Mouse (Mus musculus): Measurements from ENCODE around the gene Ptpn13. TPM values are rescaled to one million over a fixed set of nuclear protein-coding genes. Genes with fewer than 3 reads are reported as not detected.

The Ptpn13 gene
- polyA plus RNA-seq, 1 experiment from 2014 or later = 31.1 TPM

DNA sequence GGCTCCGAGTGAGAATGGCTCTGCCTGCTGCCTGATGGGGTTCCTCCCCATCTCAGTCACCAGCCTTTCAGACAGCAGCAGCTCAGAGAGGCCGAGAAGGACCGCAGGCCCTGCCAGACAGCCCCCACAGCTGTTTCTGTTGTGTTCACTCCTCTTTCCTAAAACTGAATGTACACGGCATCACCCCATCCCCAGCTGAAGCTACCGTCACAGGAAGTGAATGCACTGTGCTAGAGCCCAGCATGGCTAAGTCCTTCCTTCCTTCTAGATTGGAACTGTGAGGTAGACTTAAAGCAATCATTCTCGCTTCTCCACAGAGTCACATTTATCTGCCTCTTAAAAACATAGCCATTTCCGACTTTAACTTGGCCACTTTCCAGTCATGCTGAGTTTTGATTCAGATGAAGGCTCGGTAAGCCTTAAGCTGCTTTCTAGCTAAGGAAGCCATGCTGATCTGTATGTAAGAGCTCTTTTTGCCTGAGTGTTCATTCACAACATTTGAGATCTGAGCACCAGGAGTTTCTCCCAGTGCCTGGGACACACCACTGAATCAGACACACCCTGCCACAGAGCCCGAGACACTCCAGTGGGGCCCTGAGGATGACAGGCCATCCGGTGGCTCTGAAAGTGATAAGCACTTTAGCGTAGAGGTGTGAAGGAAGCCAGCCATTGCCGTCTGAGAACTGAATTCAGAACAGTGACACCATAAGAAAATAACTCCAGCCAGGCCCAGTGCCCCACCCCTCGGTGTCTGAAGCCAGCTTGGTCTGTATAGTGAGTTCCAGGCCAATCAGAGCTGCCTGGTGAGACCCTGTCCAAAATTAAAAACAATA is 170.6 kb downstream of the Ptpn13 start:
- no peak overlapping the region for H3K4me2 ChIP-seq (replicated peaks; ENCODE audit: low read depth, low read length)
- no peaks in the 10 kb centered on the region for H3K9me3 ChIP-seq (ENCODE audit: low read length)
- no peak for ATAC-seq (ENCODE audit: low FRiP score, low TSS enrichment)
- no peak overlapping the region for H3K4me3 ChIP-seq (ENCODE audit: low read length)
- H3K36me3 ChIP-seq (ENCODE audit: insufficient read depth, low read length) = peaks cover 29% of the 10 kb centered on the region
- 46% methylated on average over 13 of the region's 13 CpGs for WGBS
- no peak overlapping the region for H3K9ac ChIP-seq (replicated peaks; ENCODE audit: low read length)
- 0 out of 2 replicates have a peak overlapping the region, but pooled peaks have one; percentile 27 for H3K27ac ChIP-seq (ENCODE audit: low read length)
- H3K4me1 ChIP-seq (ENCODE audit: insufficient read depth, low read length) = no peaks in the 10 kb centered on the region
- no peaks in the 10 kb centered on the region for H3K27me3 ChIP-seq (ENCODE audit: insufficient read depth, low read length)

DNA sequence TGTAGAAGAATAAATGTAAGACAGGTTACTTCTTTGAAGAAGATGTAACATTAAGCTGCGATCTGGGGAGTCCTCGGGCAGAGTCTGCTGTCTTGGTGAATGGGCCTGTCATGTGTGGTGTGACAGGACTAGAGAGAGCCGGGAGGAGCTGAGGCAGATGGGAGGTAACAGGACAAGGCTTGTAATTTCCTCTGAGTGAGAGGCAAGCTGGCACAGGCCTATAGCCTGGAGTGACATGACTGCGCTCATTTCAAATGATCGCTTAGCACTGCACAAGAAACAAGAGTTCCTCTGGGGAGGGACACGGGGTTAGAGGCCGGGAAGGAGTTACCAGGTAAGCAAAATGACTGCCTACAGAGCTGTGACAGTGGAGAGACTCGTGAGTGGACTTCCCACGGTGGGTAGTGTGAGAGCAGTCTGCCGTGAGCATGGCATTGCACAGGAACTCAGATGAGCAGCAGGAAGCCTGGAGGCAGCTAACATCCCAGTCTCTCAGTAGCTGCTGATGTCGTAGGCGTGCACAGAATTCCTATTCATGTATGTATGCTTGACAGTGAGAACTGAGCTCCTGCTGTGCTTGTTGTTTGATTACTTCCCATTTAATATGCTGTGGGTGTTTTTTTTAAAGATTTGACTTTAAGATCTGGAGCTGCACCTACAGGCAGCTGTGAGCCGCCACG is 171.6 kb downstream of the Ptpn13 start:
- Histone ChIP-seq H3K4me3 (ENCODE audit: low read length) (no peak overlapping the region), H3K9ac (replicated peaks; ENCODE audit: low read length) (no peak overlapping the region), H3K27ac (ENCODE audit: low read length) (no peak overlapping the region), H3K36me3 (ENCODE audit: insufficient read depth, low read length) (peaks cover 24% of the 10 kb centered on the region), H3K4me1 (ENCODE audit: insufficient read depth, low read length) (no peaks in the 10 kb centered on the region), H3K27me3 (ENCODE audit: insufficient read depth, low read length) (no peaks in the 10 kb centered on the region), H3K4me2 (replicated peaks; ENCODE audit: low read depth, low read length) (no peak overlapping the region), H3K9me3 (ENCODE audit: low read length) (no peaks in the 10 kb centered on the region)
- WGBS = 73% methylated on average over 14 of the region's 14 CpGs
- ATAC-seq (ENCODE audit: low FRiP score, low TSS enrichment) = no peak

DNA sequence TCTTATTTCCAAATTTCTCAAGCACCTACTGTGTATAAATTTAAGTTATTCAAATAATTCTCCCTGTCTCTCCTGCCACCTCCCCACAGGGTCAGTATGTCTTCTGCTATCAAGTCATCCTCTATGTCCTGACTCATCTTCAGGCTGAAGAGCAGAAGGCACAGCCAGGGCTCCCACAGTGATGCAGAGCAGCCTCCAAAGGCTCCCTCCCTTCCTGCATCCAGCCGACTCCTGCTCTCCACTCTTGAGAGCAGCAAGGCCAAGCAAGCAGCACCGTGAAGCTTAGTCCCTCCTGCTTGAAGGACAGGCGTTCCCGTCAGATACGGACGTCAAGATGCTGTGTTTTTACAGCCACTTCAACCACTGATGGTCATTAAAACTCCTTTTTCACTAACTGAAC is 172.6 kb downstream of the Ptpn13 start:
- no peak overlapping the region for H3K4me2 ChIP-seq (replicated peaks; ENCODE audit: low read depth, low read length)
- H3K27me3 ChIP-seq (ENCODE audit: insufficient read depth, low read length) = no peaks in the 10 kb centered on the region
- peaks cover 19% of the 10 kb centered on the region for H3K36me3 ChIP-seq (ENCODE audit: insufficient read depth, low read length)
- no peak overlapping the region for H3K27ac ChIP-seq (ENCODE audit: low read length)
- WGBS = 53% methylated on average over 6 of the region's 6 CpGs
- no peak overlapping the region for H3K9ac ChIP-seq (replicated peaks; ENCODE audit: low read length)
- no peak for ATAC-seq (ENCODE audit: low FRiP score, low TSS enrichment)
- no peaks in the 10 kb centered on the region for H3K9me3 ChIP-seq (ENCODE audit: low read length)
- H3K4me1 ChIP-seq (ENCODE audit: insufficient read depth, low read length) = no peaks in the 10 kb centered on the region
- no peak overlapping the region for H3K4me3 ChIP-seq (ENCODE audit: low read length)

DNA sequence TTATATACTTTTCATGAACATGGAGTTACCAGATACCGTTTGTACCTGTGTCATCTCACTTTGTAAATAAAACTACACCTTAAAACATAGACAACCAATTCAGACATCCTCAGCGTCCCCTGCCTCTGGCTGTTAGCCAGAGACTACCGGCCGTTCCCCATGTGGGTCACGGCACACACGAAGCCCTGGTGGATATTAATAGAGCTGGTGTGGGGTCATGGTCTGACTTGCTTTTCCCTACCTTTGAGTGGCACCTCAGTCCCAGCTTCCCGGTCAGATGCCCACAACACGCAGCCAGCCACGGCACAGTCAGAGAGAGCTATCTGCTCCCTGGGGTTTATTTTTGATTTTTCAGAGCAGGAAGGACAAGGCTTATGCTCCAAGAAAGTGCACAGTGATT is 173.3 kb downstream of the Ptpn13 start:
- H3K4me1 ChIP-seq (ENCODE audit: insufficient read depth, low read length) = no peaks in the 10 kb centered on the region
- H3K9ac ChIP-seq (replicated peaks; ENCODE audit: low read length) = no peak overlapping the region
- H3K4me2 ChIP-seq (replicated peaks; ENCODE audit: low read depth, low read length) = no peak overlapping the region
- H3K9me3 ChIP-seq (ENCODE audit: low read length) = no peaks in the 10 kb centered on the region
- peaks cover 17% of the 10 kb centered on the region for H3K36me3 ChIP-seq (ENCODE audit: insufficient read depth, low read length)
- no peak overlapping the region for H3K27ac ChIP-seq (ENCODE audit: low read length)
- ATAC-seq (ENCODE audit: low FRiP score, low TSS enrichment) = no peak
- WGBS = 81% methylated on average over 9 of the region's 9 CpGs
- no peaks in the 10 kb centered on the region for H3K27me3 ChIP-seq (ENCODE audit: insufficient read depth, low read length)
- no peak overlapping the region for H3K4me3 ChIP-seq (ENCODE audit: low read length)

DNA sequence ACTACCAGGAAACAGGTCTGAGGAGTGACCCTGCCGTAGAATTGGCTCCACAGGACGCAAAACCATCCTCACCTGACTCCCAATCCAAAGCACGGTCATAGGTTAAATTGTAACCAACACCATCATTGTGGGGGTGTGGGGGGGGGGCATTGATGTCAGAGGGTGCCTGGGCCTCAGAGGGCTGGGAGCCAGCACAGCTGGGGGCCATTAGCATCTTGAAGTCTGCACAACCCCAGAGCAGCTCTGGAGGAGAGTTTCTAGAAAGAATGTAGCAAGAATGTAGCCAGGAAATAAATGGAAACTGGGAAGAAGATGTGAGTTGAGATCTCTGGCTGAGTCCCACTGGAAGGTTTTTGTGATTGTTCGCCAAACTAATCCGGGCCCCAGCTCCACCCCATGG is 173.9 kb downstream of the Ptpn13 start:
- Histone ChIP-seq H3K9me3 (ENCODE audit: low read length) (no peaks in the 10 kb centered on the region), H3K27me3 (ENCODE audit: insufficient read depth, low read length) (no peaks in the 10 kb centered on the region), H3K36me3 (ENCODE audit: insufficient read depth, low read length) (peaks cover 13% of the 10 kb centered on the region), H3K27ac (ENCODE audit: low read length) (no peak overlapping the region), H3K9ac (replicated peaks; ENCODE audit: low read length) (no peak overlapping the region), H3K4me3 (ENCODE audit: low read length) (no peak overlapping the region), H3K4me1 (ENCODE audit: insufficient read depth, low read length) (no peaks in the 10 kb centered on the region), H3K4me2 (replicated peaks; ENCODE audit: low read depth, low read length) (no peak overlapping the region)
- ATAC-seq (ENCODE audit: low FRiP score, low TSS enrichment) = no peak
- WGBS = 76% methylated on average over 5 of the region's 5 CpGs

DNA sequence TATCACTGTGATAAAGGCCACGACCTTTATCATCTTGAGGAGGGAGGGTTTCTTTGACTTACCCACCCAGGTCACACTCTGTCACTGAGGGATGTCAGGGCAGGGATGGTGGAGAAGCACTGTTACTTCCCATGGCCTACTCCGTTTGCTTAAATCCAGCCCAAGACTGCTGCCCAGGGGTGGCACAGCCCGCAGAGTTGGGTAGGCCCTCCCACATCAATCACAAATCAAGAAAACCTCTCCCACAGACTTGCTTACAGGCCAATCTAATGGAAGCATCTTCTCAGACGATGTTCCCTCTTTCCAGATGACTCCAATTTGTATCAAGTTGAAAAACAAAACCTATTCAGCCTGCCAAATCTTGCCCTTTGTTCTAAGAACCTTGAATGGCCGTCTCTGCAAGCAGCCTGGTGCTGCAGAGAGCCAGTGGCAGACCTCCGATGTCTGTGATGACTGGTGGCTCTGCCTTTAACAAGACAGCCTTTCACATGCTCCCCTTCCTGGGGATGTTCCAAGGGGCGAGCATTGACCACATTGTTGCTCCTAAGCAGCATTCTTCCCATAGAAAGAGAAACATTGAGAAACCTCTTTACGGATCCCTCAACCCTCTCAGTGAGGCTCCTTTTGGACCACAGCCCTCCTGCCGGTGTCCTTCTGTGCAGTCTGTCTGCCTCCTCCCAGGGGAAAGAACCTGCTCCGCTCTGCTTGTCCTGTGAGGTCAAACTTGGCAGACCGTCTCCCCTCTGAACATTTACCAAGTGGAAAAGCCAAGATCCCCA is 178.3 kb downstream of the Ptpn13 start:
- WGBS = 78% methylated on average over 11 of the region's 11 CpGs
- ATAC-seq (ENCODE audit: low FRiP score, low TSS enrichment) = no peak
- H3K36me3 ChIP-seq (ENCODE audit: insufficient read depth, low read length) = 0 out of 2 replicates have a peak, but pooled peaks cover 6% of the 10 kb centered on the region
- H3K9ac ChIP-seq (replicated peaks; ENCODE audit: low read length) = no peak overlapping the region
- no peak overlapping the region for H3K27ac ChIP-seq (ENCODE audit: low read length)
- no peaks in the 10 kb centered on the region for H3K27me3 ChIP-seq (ENCODE audit: insufficient read depth, low read length)
- no peak overlapping the region for H3K4me2 ChIP-seq (replicated peaks; ENCODE audit: low read depth, low read length)
- H3K9me3 ChIP-seq (ENCODE audit: low read length) = no peaks in the 10 kb centered on the region
- H3K4me3 ChIP-seq (ENCODE audit: low read length) = no peak overlapping the region
- H3K4me1 ChIP-seq (ENCODE audit: insufficient read depth, low read length) = no peaks in the 10 kb centered on the region

DNA sequence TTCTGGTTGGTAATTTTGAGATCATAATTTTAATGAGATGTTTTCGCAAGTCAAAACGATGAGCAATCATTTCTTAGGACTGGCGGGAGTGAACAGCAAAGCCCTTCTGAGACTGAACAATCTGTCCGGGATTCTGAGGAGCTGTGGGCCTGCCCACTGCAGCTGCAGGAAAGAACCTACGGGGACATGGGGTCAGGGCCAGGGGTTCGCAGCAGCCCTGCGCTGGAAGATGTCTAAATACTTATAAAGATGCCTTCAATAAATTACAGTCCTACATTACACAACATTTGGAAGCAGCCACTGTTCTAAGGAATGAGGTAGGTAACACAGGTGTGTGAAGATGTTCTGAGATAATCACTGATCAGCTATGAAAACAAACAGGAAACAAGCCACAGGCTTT is 180.7 kb downstream of the Ptpn13 start:
- no peaks in the 10 kb centered on the region for H3K27me3 ChIP-seq (ENCODE audit: insufficient read depth, low read length)
- no peaks in the 10 kb centered on the region for H3K4me1 ChIP-seq (ENCODE audit: insufficient read depth, low read length)
- H3K4me2 ChIP-seq (replicated peaks; ENCODE audit: low read depth, low read length) = no peak overlapping the region
- H3K4me3 ChIP-seq (ENCODE audit: low read length) = no peak overlapping the region
- ATAC-seq (ENCODE audit: low FRiP score, low TSS enrichment) = no peak
- H3K27ac ChIP-seq (ENCODE audit: low read length) = peak overlapping the region; percentile 8; the same call in 1 of the 2 replicates
- H3K36me3 ChIP-seq (ENCODE audit: insufficient read depth, low read length) = no peaks in the 10 kb centered on the region
- WGBS = 68% methylated on average over 7 of the region's 7 CpGs
- H3K9me3 ChIP-seq (ENCODE audit: low read length) = no peaks in the 10 kb centered on the region
- no peak overlapping the region for H3K9ac ChIP-seq (replicated peaks; ENCODE audit: low read length)

DNA sequence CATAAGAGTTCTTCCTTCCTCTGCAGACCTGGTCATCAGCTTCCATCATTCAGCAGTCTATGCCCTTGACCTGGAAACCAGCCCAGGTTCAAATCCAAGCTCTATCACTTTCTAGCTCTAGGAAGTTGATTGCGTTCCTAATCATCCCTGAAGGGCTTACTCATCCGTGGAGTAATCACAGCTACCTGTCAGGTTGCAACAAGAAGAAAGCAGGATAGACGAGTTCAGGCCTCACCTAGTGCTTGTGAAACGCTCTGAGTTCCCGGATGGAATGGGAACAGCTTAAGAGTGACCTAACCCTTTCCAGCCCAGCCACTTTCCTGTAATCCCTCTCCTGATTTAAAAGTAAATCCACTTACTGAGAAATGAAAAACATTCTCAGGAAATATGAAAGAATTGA is 185.2 kb downstream of the Ptpn13 start:
- no peak for ATAC-seq (ENCODE audit: low FRiP score, low TSS enrichment)

DNA sequence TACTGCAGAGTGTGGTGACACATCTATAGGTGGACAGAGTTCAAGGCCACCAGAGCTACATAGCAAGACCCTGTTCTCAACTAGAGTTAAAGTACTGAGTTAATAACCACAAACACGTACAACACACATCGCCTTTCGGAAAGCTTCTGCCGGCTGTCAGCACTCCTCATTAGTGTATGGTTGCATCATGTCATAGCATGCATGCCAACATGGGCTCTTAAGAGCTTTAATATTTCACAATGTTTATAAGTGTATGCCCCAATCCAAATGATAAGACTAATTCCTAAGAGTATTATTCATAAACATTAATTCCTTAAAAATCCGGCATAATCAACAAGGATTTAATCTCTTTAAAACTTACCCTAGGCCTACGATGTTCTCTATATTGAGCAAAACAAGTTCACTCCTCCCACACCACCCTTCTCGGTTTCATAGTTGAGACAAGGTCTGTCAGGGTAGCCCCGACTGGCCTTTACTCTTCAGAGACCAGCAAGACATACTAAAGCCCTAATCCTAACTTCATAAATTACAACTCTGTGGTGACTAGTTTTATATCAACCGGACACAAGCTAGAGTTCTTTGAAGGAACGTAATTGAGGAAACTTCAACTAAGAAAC is 186.0 kb downstream of the Ptpn13 start:
- WGBS = 78% methylated on average over 10 of the region's 10 CpGs
- Histone ChIP-seq H3K4me1 (ENCODE audit: insufficient read depth, low read length) (no peaks in the 10 kb centered on the region), H3K27ac (ENCODE audit: low read length) (no peak overlapping the region), H3K4me3 (ENCODE audit: low read length) (no peak overlapping the region), H3K27me3 (ENCODE audit: insufficient read depth, low read length) (no peaks in the 10 kb centered on the region), H3K4me2 (replicated peaks; ENCODE audit: low read depth, low read length) (no peak overlapping the region), H3K9ac (replicated peaks; ENCODE audit: low read length) (no peak overlapping the region), H3K36me3 (ENCODE audit: insufficient read depth, low read length) (no peaks in the 10 kb centered on the region), H3K9me3 (ENCODE audit: low read length) (no peaks in the 10 kb centered on the region)
- ATAC-seq (ENCODE audit: low FRiP score, low TSS enrichment) = no peak

More for the DNA sequence above, 185.2 kb downstream of the Ptpn13 start:
- H3K27me3 ChIP-seq (ENCODE audit: insufficient read depth, low read length) = no peaks in the 10 kb centered on the region
- no peaks in the 10 kb centered on the region for H3K9me3 ChIP-seq (ENCODE audit: low read length)
- H3K4me1 ChIP-seq (ENCODE audit: insufficient read depth, low read length) = no peaks in the 10 kb centered on the region
- H3K9ac ChIP-seq (replicated peaks; ENCODE audit: low read length) = no peak overlapping the region
- H3K4me3 ChIP-seq (ENCODE audit: low read length) = no peak overlapping the region
- no peak overlapping the region for H3K4me2 ChIP-seq (replicated peaks; ENCODE audit: low read depth, low read length)
- H3K36me3 ChIP-seq (ENCODE audit: insufficient read depth, low read length) = no peaks in the 10 kb centered on the region
- WGBS = 54% methylated on average over 5 of the region's 5 CpGs
- H3K27ac ChIP-seq (ENCODE audit: low read length) = no peak overlapping the region

Measured in kidney, embryonic 16.5 days (tissue).